Mouse (Mus musculus) megakaryocyte, embryonic 14.5 days (primary cell): ENCODE results near the gene Tha1.

Experiments used
- FLI1 ChIP-seq: IDR thresholded peaks from 2 replicates; pipeline ENCODE4 v1.6.1; 2012; ENCODE audit warnings: low read length, inconsistent platforms, mixed read lengths
- GATA1 ChIP-seq: IDR thresholded peaks from 3 replicates; pipeline ENCODE4 v1.6.1; 2012; ENCODE audit warnings: mixed read lengths, low read length, inconsistent platforms, borderline replicate concordance

DNA sequence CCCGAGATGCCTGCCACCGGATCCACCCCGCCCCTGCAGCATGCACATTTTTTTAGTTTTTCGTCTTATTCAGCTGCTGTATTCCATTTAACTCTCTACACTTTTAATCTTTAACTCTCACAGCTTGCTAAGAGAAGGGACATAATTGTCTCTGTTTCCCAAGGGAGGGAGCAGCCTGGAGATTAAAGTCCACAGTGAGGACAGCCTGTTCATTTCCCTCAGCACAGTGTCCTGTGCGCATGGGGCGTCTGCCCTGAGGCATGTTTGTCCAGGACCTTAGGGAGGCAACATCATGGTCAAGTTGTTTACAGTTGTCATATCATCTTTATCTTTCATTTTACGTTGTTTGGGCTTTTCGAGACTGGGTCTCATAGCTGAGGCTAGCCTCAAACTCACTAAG, 39.2 kb downstream of the Tha1 start:
- TF ChIP-seq GATA1, result no peak
- no peak for TF ChIP-seq FLI1
